Mouse (Mus musculus): ENCODE measurements around the gene Gm37240. TPM values are rescaled to one million over a fixed set of nuclear protein-coding genes. Genes with fewer than 3 reads are reported as not detected.

The Gm37240 gene
- total RNA-seq, 1 experiment: 1.2 TPM

DNA sequence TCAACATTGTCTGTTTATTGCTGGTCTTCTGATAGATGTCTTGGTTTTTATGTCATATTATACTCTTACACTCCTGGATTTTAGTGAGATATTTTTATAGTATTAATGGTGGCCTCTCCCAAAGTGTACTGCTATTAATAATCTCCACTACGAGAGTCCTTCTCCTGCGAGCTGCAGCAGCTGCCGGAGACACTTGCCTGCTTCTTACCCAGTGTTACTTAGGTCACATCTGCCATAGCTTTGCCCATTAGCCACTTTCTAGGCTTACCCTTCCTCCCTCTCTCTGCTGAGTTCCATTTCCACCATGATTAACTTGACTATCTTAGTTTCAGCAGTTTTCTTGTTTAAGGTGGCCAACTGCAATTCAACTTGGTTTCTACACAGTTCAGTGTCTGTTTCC is 956.6 kb downstream of the Gm37240 start:
- no peaks in the 10 kb centered on the region for H3K9me3 ChIP-seq (ENCODE audit: control insufficient read depth, insufficient read depth, low read depth, low read length)
- no peaks in the 10 kb centered on the region for H3K4me1 ChIP-seq (ENCODE audit: control insufficient read depth in 2 of 2, insufficient read depth in 2 of 2, low read length in 2 of 2, poor library complexity in 1 of 2)
- no peak for DNase-seq (ENCODE audit: low read depth, low spot score)
- H3K36me3 ChIP-seq (ENCODE audit: control insufficient read depth, insufficient read depth, low read length, poor library complexity, severe bottlenecking): no peaks in the 10 kb centered on the region
- in situ Hi-C loops (cut with MboI; ENCODE audit: low sequenced_read_pairs in 2 of 2, unreplicated experiment in 2 of 2): no loop called here
- H3K27ac ChIP-seq (ENCODE audit: insufficient read depth, low read depth, low read length, poor library complexity, severe bottlenecking): no peak overlapping the region
- no peak overlapping the region for H3K9ac ChIP-seq (ENCODE audit: insufficient read depth, low read depth, low read length, poor library complexity, severe bottlenecking)
- TF ChIP-seq HCFC1 (IDR thresholded peaks at IDR 0.05; ENCODE audit: borderline replicate concordance, insufficient read depth, low read length) (no peak), ZNF384 (IDR thresholded peaks at IDR 0.05; ENCODE audit: low read depth, low read length) (no peak), ZC3H11A (IDR thresholded peaks at IDR 0.05; ENCODE audit: borderline replicate concordance, low read depth, low read length) (no peak), MAFK (IDR thresholded peaks at IDR 0.05; ENCODE audit: insufficient read depth, low read depth, low read length) (no peak), CHD2 (IDR thresholded peaks at IDR 0.05; ENCODE audit: low read depth, low read length) (no peak)
- no peak overlapping the region for H3K4me3 ChIP-seq (ENCODE audit: insufficient read depth in 1 of 2, low read depth in 1 of 2, low read length in 2 of 2, poor library complexity in 1 of 2, severe bottlenecking in 1 of 2)

DNA sequence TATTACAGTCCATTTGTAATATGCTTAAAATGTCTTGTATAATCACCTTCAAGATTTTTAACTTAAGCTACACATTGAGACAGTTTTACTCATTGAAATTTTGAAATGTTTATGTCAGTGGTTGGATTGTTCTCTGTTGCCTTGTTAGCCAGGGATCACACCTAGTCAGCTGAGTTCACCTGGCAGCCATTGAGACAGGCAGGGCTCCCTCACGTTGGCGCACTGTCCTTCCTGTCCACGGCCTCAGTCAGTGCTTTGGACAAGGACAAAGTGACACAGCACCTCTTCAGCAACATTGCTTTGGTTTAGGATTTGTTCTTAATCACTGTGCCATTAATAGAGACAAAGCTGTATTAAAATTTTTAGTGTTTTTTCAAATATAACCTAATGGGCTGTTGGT is 958.1 kb downstream of the Gm37240 start:
- in situ Hi-C loops (cut with MboI; ENCODE audit: low sequenced_read_pairs in 2 of 2, unreplicated experiment in 2 of 2): no loop called here
- no peak overlapping the region for H3K9ac ChIP-seq (ENCODE audit: insufficient read depth, low read depth, low read length, poor library complexity, severe bottlenecking)
- no peaks in the 10 kb centered on the region for H3K36me3 ChIP-seq (ENCODE audit: control insufficient read depth, insufficient read depth, low read length, poor library complexity, severe bottlenecking)
- H3K27ac ChIP-seq (ENCODE audit: insufficient read depth, low read depth, low read length, poor library complexity, severe bottlenecking): no peak overlapping the region
- H3K4me1 ChIP-seq (ENCODE audit: control insufficient read depth in 2 of 2, insufficient read depth in 2 of 2, low read length in 2 of 2, poor library complexity in 1 of 2): no peaks in the 10 kb centered on the region
- no peak overlapping the region for H3K4me3 ChIP-seq (ENCODE audit: insufficient read depth in 1 of 2, low read depth in 1 of 2, low read length in 2 of 2, poor library complexity in 1 of 2, severe bottlenecking in 1 of 2)
- TF ChIP-seq HCFC1 (IDR thresholded peaks at IDR 0.05; ENCODE audit: borderline replicate concordance, insufficient read depth, low read length) (no peak), ZC3H11A (IDR thresholded peaks at IDR 0.05; ENCODE audit: borderline replicate concordance, low read depth, low read length) (no peak), ZNF384 (IDR thresholded peaks at IDR 0.05; ENCODE audit: low read depth, low read length) (no peak), CHD2 (IDR thresholded peaks at IDR 0.05; ENCODE audit: low read depth, low read length) (no peak), MAFK (IDR thresholded peaks at IDR 0.05; ENCODE audit: insufficient read depth, low read depth, low read length) (no peak)
- DNase-seq (ENCODE audit: low read depth, low spot score): no peak
- no peaks in the 10 kb centered on the region for H3K9me3 ChIP-seq (ENCODE audit: control insufficient read depth, insufficient read depth, low read depth, low read length)

DNA sequence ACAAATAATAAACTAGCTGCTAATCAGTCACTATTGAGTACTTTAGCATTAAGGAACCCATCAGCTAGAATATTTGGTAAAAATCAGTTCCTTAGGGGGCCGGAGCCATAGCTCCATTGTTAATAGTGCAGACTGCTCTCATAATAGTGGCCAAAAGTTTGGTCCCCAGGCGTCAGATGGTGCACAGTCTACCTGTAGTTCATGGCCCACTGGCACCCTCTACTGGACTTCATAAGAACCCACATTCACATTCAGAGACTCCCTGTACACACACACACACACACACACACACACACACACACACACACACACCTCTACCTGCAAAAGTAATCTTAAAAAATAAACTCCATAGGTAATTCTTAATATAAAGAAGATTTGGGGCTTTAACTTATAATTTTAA is 959.4 kb downstream of the Gm37240 start:
- DNase-seq (ENCODE audit: low read depth, low spot score): peak; percentile 24
- Histone ChIP-seq H3K9ac (ENCODE audit: insufficient read depth, low read depth, low read length, poor library complexity, severe bottlenecking) (no peak overlapping the region), H3K36me3 (ENCODE audit: control insufficient read depth, insufficient read depth, low read length, poor library complexity, severe bottlenecking) (no peaks in the 10 kb centered on the region), H3K4me3 (ENCODE audit: insufficient read depth in 1 of 2, low read depth in 1 of 2, low read length in 2 of 2, poor library complexity in 1 of 2, severe bottlenecking in 1 of 2) (no peak overlapping the region), H3K9me3 (ENCODE audit: control insufficient read depth, insufficient read depth, low read depth, low read length) (no peaks in the 10 kb centered on the region), H3K27ac (ENCODE audit: insufficient read depth, low read depth, low read length, poor library complexity, severe bottlenecking) (no peak overlapping the region), H3K4me1 (ENCODE audit: control insufficient read depth in 2 of 2, insufficient read depth in 2 of 2, low read length in 2 of 2, poor library complexity in 1 of 2) (peaks cover 0 to 2% of the 10 kb centered on the region in 2 experiments; a peak in 1 of 4 replicates)
- TF ChIP-seq MAFK (IDR thresholded peaks at IDR 0.05; ENCODE audit: insufficient read depth, low read depth, low read length) (no peak), ZC3H11A (IDR thresholded peaks at IDR 0.05; ENCODE audit: borderline replicate concordance, low read depth, low read length) (no peak), ZNF384 (IDR thresholded peaks at IDR 0.05; ENCODE audit: low read depth, low read length) (no peak), HCFC1 (IDR thresholded peaks at IDR 0.05; ENCODE audit: borderline replicate concordance, insufficient read depth, low read length) (no peak)
- in situ Hi-C loops (cut with MboI; ENCODE audit: low sequenced_read_pairs in 2 of 2, unreplicated experiment in 2 of 2): no loop called here

DNA sequence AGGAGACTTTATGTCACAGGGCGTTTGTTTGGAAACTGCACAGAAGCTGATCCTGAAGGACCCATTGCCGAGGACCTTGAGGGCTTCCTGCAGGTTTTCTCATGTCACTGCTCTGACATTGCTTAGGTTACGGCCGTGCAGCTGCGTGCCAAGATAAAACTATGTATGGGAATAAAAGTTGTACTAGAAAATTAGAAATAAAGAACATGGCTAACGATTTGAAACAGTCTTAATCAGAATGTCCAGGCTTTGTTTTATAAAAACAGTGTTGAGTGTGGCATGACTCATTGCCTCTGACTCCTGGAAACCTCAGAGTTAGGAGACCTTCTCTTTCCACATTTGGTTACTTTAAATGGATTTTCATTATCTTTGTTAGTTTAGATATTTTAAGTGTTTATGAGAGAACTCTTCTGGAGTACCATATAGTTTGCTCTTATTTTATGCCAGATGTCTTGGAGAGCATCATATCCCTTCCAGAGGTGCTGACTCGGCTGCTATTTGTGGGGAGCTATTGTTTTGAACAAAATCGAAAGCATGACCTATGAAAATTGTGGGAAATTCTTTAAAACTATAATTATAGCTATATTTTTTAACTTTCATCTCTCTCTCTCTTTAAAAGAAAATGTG is 960.0 kb downstream of the Gm37240 start:
- peaks cover 0 to 2% of the 10 kb centered on the region in 2 experiments; a peak in 1 of 4 replicates for H3K4me1 ChIP-seq (ENCODE audit: control insufficient read depth in 2 of 2, insufficient read depth in 2 of 2, low read length in 2 of 2, poor library complexity in 1 of 2)
- H3K9ac ChIP-seq (ENCODE audit: insufficient read depth, low read depth, low read length, poor library complexity, severe bottlenecking): no peak overlapping the region
- H3K36me3 ChIP-seq (ENCODE audit: control insufficient read depth, insufficient read depth, low read length, poor library complexity, severe bottlenecking): no peaks in the 10 kb centered on the region
- no peaks in the 10 kb centered on the region for H3K9me3 ChIP-seq (ENCODE audit: control insufficient read depth, insufficient read depth, low read depth, low read length)
- H3K27ac ChIP-seq (ENCODE audit: insufficient read depth, low read depth, low read length, poor library complexity, severe bottlenecking): no peak overlapping the region
- TF ChIP-seq CHD2 (IDR thresholded peaks at IDR 0.05; ENCODE audit: low read depth, low read length) (no peak), HCFC1 (IDR thresholded peaks at IDR 0.05; ENCODE audit: borderline replicate concordance, insufficient read depth, low read length) (no peak), ZC3H11A (IDR thresholded peaks at IDR 0.05; ENCODE audit: borderline replicate concordance, low read depth, low read length) (no peak), MAFK (IDR thresholded peaks at IDR 0.05; ENCODE audit: insufficient read depth, low read depth, low read length) (no peak), ZNF384 (IDR thresholded peaks at IDR 0.05; ENCODE audit: low read depth, low read length) (no peak)
- no peak overlapping the region for H3K4me3 ChIP-seq (ENCODE audit: insufficient read depth in 1 of 2, low read depth in 1 of 2, low read length in 2 of 2, poor library complexity in 1 of 2, severe bottlenecking in 1 of 2)
- DNase-seq (ENCODE audit: low read depth, low spot score): no peak
- in situ Hi-C loops (cut with MboI; ENCODE audit: low sequenced_read_pairs in 2 of 2, unreplicated experiment in 2 of 2): no loop called here

Measured in ES-E14 (cell line).